Mouse (Mus musculus) erythroblast, adult 5-6 weeks (primary cell): ENCODE measurements around the gene Hyal2. TPM values are rescaled to one million over a fixed set of nuclear protein-coding genes. Genes with fewer than 3 reads are reported as not detected.

Experiments used
- ATAC-seq: replicated peaks from 2 replicates; pipeline ENCODE4 v1.8.0; 2016; ENCODE audit warnings: moderate number of reproducible peaks, mild to moderate bottlenecking, moderate TSS enrichment, inconsistent platforms; ENCODE audit not compliant: poor library complexity, low FRiP score, severe bottlenecking
- total RNA-seq, 2 experiments: library from RNA; stranded (forward) in 1 of 2; stranded (reverse) in 1 of 2; fragments of 150-400 nt in 1 of 2; fragments of 200-764, 138-1000 nt in 1 of 2; gene quantifications; 2 replicates each; pipeline versions ENCODE4 v1.2.3 to v1.2.4; 2015 to 2017; ENCODE audit warnings: low replicate concordance in 2 of 2

The Hyal2 gene
- total RNA-seq, 2 experiments from 2014 or later: 1.9 to 4.9 TPM

DNA sequence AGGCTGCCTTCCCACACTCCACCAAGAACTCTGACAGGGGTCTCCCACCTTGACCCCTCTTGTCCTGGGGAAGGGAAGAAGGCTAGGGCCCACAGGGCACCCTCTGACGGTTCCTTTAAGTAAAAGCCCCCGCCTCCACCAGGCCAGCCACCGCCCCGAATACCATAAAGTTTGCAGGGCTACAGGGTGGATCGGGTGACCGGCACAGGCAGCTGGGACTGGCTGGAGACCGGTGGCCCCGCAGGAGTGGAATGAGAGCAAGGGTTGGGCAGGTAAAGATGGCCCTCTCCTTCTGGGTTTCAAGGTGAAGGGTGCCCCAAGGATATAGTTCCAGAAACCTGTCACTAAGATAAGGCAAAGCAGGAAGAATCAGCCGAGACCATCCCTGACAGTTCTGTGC lies 38.8 kb downstream of the Hyal2 start:
- no peak for ATAC-seq

DNA sequence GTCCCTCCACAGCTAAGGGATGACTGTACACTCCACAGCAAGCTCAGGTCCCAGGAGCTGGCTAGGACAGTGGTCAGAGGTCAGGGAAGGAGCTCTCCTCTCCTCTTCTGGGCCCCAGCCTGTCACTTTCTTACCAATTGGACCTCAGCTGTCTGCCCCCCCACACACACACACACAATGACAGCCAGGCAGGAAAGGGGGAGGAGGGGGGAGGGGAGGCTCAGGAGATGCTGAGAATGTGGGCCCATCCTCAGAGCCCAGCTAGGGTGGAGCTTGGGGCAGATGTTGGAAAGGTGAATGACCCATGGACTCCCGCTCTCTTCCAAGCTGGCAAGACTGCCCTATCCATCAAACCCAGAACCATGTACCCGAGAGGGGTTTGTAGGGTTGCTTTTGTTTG lies 39.3 kb downstream of the Hyal2 start:
- ATAC-seq: no peak

DNA sequence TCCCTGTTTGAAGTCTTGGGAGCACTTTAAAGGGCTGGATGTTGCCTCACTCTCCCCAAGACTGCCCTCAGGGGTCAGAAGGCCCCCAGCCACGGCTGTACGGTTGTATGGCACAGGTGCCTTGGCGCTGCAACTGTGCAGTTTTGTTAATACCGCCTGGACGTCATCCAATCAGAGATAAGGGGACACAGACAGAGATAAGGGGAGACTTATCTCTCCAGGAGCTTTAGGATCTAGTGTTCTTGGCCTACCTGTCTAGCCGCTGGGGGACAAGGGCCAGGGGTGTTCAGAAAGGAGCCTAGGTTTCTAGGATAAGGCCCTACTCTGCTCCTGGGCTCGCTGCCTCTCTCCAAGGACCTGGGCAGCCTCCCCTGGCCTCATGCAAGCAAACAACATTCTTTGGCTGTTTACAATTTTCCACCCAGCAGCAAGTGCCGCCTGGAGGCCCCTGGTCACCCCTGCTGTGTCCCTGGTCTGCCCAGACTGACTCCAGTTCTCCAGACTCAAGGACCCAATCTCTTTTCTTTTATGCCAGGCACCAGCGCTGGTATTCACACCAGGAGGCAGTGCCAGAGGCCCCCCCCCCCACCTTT lies 40.0 kb downstream of the Hyal2 start:
- no peak for ATAC-seq

DNA sequence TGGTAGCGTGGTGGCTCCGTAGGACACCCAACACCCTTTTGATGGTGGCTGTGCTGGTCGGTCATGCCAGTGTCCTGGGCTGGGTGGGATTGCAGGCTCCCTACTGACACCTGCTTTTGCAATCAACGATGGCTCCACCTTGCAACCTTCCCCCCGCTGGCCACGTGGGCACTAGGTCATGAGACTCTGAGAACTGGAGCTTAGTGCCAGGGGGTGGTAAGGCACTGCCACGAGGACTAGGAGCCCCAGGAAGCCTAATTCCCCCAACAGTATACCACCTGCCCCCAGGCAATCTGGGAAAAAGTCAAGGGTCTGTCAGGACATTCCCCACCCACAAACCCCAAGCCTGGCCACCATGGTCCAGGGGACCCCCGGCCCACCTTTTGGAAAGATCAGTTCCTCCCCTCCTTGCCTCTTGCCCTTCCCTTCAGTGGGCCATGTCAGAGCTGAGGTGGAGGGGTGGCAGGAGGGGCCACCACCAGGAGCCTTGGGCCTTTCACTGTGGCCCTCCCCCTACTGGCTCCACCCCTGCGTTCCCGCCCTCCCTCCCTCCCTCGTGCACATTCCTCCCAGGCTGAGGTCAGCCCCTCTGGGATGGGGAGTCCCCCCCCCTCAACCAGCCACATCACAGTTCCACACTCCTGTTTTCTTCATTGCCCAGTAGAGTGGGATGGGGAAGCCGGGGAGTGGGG lies 41.1 kb downstream of the Hyal2 start, which contains the start of gene Sema3b:
TSS of gene Sema3b (minus strand) at position 489 of the 692 bp plus-strand sequence.
- no peak for ATAC-seq

DNA sequence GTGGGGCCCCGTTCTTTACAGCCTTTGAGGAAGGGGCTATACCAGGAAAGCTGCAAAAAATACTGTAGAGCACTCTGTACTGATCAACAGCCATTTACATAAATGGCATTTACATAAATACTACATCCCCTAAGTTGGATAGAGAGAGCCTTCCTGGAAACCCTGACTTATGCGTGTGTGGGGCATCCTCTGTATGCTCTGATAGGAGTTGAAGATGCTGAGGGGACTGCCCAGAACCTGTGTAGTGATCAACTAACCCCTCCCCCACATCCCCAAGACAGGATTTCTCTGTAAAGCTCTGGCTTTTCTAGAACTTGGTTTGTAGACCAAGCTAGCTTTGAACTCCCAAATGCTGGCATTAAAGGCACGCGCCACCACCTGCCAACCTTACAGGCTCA lies 41.7 kb downstream of the Hyal2 start:
- no peak for ATAC-seq

DNA sequence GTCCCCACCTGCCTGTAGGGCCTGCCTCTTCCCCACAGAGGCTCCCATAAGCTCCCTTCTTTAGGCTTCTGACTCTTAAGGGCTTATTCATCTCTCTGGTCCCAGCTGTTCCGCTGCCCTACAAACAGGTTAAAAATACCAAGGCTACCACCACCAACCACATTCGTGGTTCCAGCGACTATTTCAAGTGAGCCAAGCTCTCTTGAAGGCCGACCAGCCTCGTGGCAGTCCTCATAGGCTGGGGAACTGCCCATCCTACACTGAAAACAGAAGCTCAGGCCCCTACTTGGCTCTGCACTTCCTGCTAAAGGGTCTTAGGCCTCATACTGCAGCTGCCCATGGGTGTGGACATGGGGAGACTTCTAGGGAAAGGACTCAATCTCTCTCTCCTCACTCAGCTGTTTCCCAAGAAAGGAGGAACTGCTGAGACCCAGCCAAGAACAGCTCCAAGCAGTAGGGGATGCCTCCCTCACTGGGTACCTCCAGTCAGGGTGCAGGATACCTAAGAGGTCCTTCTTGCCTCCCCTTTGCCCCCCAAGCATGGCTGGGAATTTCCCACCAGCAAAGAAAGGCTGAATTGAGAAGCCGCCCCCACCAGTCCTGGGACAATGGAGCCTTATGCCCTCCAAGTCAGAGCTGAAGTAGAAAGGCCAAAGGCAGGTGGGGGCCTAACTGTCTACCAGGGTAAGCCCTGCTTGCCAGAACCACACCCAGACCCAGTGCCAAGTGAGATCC lies 43.9 kb downstream of the Hyal2 start:
- no peak for ATAC-seq

DNA sequence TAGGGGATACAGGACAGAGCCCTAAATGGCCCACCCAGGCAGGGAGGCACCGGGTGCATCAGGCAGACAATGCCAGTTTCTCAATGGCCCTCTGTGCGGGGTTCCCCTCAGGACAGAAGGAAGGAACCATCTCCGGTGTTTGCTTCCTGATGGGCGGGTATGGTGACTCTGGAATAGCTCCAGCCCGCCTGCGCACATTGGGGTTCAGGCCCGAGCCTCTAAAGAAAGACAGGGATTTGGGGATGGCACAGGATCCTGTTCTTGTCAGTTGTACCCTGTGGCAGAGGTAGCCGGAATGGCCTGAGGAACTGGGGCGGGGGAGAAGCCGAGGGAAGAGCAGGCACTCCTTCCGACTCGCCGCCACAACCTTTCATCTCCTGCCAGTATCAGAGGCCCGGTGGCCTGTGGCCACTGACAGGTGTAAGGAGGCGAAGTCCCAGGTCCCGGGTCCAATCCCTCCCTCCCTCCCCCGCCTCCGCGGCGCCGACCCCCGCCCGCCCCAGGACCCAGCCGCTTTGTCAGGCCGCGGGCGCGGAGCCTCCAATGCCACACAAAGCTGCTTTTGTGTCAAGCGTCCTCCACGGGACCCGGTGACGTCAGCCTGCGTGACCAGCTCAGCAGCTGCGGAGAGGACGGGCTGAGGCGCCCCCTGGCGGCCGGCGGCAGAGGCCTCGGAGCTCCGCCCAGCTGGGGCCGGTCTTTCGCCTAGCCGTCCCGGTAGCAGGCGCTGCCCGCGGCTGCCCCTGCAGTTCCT lies 44.6 kb downstream of the Hyal2 start:
- peak; percentile 90 for ATAC-seq

DNA sequence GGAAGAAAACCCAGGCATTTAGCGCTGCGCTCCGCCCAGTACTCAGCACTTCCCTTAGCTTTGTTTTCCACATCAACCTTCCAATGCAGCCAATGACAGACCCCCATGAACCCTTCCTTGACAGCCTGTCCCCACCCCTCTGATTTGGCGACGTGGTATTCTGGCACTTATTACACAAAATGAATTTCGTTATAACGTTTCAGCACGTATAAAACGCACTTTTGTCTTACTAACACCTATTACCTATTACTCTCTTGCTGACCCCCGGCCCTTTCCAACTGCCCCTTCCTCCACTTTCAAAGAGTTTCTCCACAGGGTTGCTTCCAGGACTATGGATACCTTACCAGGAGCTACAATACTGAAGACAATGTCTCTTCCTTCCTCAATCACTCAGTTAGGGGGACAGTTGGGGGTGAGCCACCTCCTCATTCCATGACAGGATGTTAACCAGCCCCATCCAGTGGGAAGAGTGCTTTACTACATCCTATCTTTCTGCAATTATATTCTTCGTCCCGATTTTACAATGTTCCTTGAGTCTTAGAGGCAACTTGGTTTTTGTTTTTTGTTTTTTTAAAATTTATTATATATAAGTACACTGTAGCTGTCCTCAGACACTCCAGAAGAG lies 45.3 kb downstream of the Hyal2 start:
- ATAC-seq: no peak

DNA sequence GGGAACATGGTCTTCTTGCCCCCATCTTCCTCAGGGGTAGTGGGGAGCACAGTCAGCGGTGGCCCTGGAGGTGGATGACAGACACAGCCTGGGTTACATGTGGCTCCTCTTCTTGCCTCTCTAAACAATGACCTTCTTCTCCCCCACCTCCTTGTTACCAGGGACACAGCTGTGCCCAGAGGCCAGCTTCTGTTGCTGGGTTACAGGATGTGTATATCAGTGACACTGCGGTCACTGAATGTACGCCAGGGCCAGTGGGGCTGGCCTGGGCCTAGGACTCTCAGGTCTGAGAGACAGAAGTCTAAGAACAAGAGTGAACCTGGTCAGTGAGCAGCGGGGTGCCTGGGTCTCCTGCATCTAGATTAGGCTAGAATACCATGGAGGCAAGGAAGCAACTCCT lies 47.3 kb downstream of the Hyal2 start:
- no peak for ATAC-seq

DNA sequence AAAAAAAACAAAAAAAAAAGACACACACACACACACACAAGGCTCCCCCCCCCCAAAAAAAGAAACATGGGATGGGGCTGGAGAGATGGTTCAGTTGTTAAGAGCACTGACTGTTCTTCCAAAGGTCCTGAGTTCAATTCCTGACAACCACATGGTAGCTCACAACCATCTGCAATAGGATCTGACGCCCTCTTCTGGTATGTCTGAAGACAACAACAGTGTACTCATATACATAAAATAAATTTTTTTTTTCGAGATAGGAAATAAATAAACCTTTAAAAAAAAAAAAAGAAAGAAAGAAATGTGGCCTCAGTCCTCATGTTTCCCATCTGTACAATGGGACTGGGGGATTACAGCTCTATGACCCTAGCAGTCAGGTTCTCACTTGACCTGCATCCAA lies 49.7 kb downstream of the Hyal2 start:
- ATAC-seq: no peak

DNA sequence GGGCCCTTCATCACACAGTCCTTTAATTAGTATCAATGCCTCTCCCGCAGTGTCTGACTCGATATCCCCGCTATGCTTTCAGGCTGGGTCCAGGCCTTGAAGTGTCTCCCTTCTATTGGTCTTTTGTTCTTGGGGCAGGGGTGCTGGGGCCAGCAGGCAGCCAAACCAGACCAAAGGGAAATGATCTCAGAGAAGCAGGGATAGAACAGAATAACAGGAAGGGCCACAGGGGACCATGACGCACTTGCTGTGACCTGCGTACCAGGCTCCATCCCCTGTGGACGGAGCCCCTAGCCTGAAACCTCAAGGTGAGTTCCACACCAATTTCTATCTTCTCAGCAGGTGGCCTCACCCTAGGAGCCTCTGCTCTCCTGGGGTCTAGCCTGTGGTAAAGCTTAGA lies 50.4 kb downstream of the Hyal2 start:
- ATAC-seq: no peak

DNA sequence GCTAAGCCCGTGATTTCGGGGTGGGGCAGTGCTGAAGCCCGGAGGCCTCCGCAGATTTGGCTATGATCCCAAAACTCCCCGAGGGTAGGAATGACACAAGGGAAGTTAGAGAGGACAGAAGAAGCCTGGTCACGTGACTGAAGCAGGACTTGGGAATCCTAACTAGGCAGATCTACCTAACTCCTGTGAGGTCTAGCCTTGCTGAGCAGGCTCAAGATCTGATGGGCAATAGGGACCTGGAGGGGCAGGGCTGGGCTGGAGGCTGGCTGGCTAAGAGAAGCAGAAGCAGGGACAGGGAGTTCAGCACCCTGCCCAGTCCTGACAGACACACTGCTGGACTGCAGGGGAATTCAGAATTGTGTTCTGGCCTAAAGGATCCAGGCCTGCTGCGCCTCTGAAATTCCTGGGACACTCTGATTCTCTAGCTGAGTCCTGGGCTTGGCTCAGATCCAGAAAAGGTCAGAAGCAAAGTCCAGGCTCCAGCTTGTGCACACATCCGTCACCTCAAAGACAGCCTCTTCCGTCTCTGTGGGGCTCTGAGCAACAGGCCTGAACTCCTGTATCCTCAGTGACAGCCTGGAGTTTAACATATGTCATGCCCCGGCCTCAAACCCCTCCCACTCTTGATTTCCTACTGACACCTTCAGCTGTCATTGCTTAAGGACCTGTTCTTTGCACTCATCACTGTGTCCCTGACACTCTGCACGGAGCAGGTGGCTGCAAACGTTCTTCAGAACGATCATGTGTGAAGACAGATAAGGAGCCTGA lies 51.2 kb downstream of the Hyal2 start:
- ATAC-seq: no peak

DNA sequence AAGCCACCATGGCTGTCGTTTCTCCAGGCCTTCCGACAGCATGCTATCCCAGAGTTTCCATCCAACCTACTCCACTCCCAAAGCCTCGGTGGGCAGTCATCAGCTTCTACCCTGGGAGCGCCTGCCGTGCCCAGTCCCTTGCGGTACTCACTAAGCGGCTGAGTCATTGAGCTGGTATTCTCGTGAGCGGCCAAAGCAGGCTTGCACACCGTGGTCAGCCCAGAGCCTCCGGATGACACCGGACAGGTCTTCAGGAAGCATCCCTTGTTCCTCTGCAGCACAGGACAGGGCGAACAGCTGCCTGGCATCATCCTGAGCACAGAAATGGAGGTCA lies 51.8 kb downstream of the Hyal2 start:
- no peak for ATAC-seq

DNA sequence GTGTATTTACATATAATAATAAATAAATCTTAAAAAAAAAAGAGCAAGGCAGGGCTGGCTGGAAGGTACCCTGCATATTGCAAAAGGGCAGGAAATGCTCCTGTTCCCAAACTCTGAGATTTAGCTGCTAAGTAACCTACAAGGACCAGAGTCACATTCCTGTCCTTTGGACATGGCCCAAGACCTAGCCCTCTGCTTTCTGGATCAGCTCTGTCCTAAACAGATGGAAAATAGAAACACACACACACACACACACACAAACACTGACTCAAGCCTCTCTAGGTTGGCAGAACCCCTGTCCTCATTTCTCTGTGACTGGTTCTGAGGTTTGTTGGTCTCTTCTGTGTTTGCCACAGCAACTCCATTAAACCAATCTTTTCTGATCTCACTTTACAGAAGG lies 53.2 kb downstream of the Hyal2 start:
- no peak for ATAC-seq

Other genes starting within 250 kb of the Hyal2 start
- gene Hemk1, start 229.6 kb upstream of the Hyal2 start, total RNA-seq (2015; ENCODE audit: low replicate concordance): 2.7 TPM in 1 of 2 replicates, not detected in the other
- gene Hemk1, start 229.6 kb upstream of the Hyal2 start, total RNA-seq (2017; ENCODE audit: low replicate concordance): 0.94 and 5.2 TPM in 2 replicates
- gene 6430571L13Rik, start 227.3 kb upstream of the Hyal2 start, total RNA-seq (2015; ENCODE audit: low replicate concordance): not detected in 2 replicates
- gene 6430571L13Rik, start 227.3 kb upstream of the Hyal2 start, total RNA-seq (2017; ENCODE audit: low replicate concordance): not detected in 2 replicates
- gene Cacna2d2, start 168.3 kb upstream of the Hyal2 start, total RNA-seq (2015; ENCODE audit: low replicate concordance): 0.63 TPM in 1 of 2 replicates, not detected in the other
- not detected in 2 replicates for gene Cacna2d2, start 168.3 kb upstream of the Hyal2 start, total RNA-seq (2017; ENCODE audit: low replicate concordance)
- 1.9 and 2.5 TPM in 2 replicates for gene Tmem115, start 34.0 kb upstream of the Hyal2 start, total RNA-seq (2015; ENCODE audit: low replicate concordance)
- gene Tmem115, start 34.0 kb upstream of the Hyal2 start, total RNA-seq (2017; ENCODE audit: low replicate concordance): 5.9 and 6.0 TPM in 2 replicates
- gene Cyb561d2, start 25.8 kb upstream of the Hyal2 start, total RNA-seq (2015; ENCODE audit: low replicate concordance): 7.5 and 11.1 TPM in 2 replicates
- 4.7 and 6.7 TPM in 2 replicates for gene Cyb561d2, start 25.8 kb upstream of the Hyal2 start, total RNA-seq (2017; ENCODE audit: low replicate concordance)
- 0.77 and 4.4 TPM in 2 replicates for gene Nprl2, start 25.7 kb upstream of the Hyal2 start, total RNA-seq (2015; ENCODE audit: low replicate concordance)
- 1.3 and 10.1 TPM in 2 replicates for gene Nprl2, start 25.7 kb upstream of the Hyal2 start, total RNA-seq (2017; ENCODE audit: low replicate concordance)
- gene Zmynd10, start 20.6 kb upstream of the Hyal2 start, total RNA-seq (2015; ENCODE audit: low replicate concordance): not detected in 2 replicates
- not detected in 2 replicates for gene Zmynd10, start 20.6 kb upstream of the Hyal2 start, total RNA-seq (2017; ENCODE audit: low replicate concordance)
- 6.1 and 7.3 TPM in 2 replicates for gene Rassf1, start 16.4 kb upstream of the Hyal2 start, total RNA-seq (2015; ENCODE audit: low replicate concordance)
- gene Rassf1, start 16.4 kb upstream of the Hyal2 start, total RNA-seq (2017; ENCODE audit: low replicate concordance): 14.8 TPM in 2 replicates
- 6.7 and 8.3 TPM in 2 replicates for gene Tusc2, start 4.7 kb upstream of the Hyal2 start, total RNA-seq (2015; ENCODE audit: low replicate concordance)
- 4.7 and 5.3 TPM in 2 replicates for gene Tusc2, start 4.7 kb upstream of the Hyal2 start, total RNA-seq (2017; ENCODE audit: low replicate concordance)
- gene Hyal1, start 9.0 kb downstream of the Hyal2 start, total RNA-seq (2015; ENCODE audit: low replicate concordance): 2.7 and 9.8 TPM in 2 replicates
- gene Hyal1, start 9.0 kb downstream of the Hyal2 start, total RNA-seq (2017; ENCODE audit: low replicate concordance): 4.2 and 7.4 TPM in 2 replicates
- gene Naa80, start 10.9 kb downstream of the Hyal2 start, total RNA-seq (2015; ENCODE audit: low replicate concordance): 13.4 and 20.2 TPM in 2 replicates
- gene Naa80, start 10.9 kb downstream of the Hyal2 start, total RNA-seq (2017; ENCODE audit: low replicate concordance): 9.5 and 17.9 TPM in 2 replicates
- gene Hyal3, start 12.9 kb downstream of the Hyal2 start, total RNA-seq (2015; ENCODE audit: low replicate concordance): 2.3 and 2.9 TPM in 2 replicates
- 1.1 and 1.4 TPM in 2 replicates for gene Hyal3, start 12.9 kb downstream of the Hyal2 start, total RNA-seq (2017; ENCODE audit: low replicate concordance)
- 207 and 270 TPM in 2 replicates for gene Ifrd2, start 19.7 kb downstream of the Hyal2 start, total RNA-seq (2015; ENCODE audit: low replicate concordance)
- 204 and 217 TPM in 2 replicates for gene Ifrd2, start 19.7 kb downstream of the Hyal2 start, total RNA-seq (2017; ENCODE audit: low replicate concordance)
- not detected in 2 replicates for gene Sema3b, start 41.3 kb downstream of the Hyal2 start, total RNA-seq (2015; ENCODE audit: low replicate concordance)
- not detected in 2 replicates for gene Sema3b, start 41.3 kb downstream of the Hyal2 start, total RNA-seq (2017; ENCODE audit: low replicate concordance)
- 183 and 189 TPM in 2 replicates for gene Gnai2, start 67.4 kb downstream of the Hyal2 start, total RNA-seq (2015; ENCODE audit: low replicate concordance)
- 162 and 183 TPM in 2 replicates for gene Gnai2, start 67.4 kb downstream of the Hyal2 start, total RNA-seq (2017; ENCODE audit: low replicate concordance)
- not detected in 2 replicates for gene Slc38a3, start 101.6 kb downstream of the Hyal2 start, total RNA-seq (2015; ENCODE audit: low replicate concordance)
- gene Slc38a3, start 101.6 kb downstream of the Hyal2 start, total RNA-seq (2017; ENCODE audit: low replicate concordance): not detected in 2 replicates
- gene Gnat1, start 111.8 kb downstream of the Hyal2 start, total RNA-seq (2015; ENCODE audit: low replicate concordance): not detected in 2 replicates
- gene Gnat1, start 111.8 kb downstream of the Hyal2 start, total RNA-seq (2017; ENCODE audit: low replicate concordance): not detected in 2 replicates
- gene Sema3f, start 142.5 kb downstream of the Hyal2 start, total RNA-seq (2015; ENCODE audit: low replicate concordance): not detected in 2 replicates
- not detected in 2 replicates for gene Sema3f, start 142.5 kb downstream of the Hyal2 start, total RNA-seq (2017; ENCODE audit: low replicate concordance)
- 204 and 296 TPM in 2 replicates for gene Rbm5, start 203.1 kb downstream of the Hyal2 start, total RNA-seq (2015; ENCODE audit: low replicate concordance)
- gene Rbm5, start 203.1 kb downstream of the Hyal2 start, total RNA-seq (2017; ENCODE audit: low replicate concordance): 507 and 635 TPM in 2 replicates